Mouse (Mus musculus) neural tube, embryonic 11.5 days (tissue): Measurements from ENCODE around the gene Ccdc36. TPM values are rescaled to one million over a fixed set of nuclear protein-coding genes. Genes with fewer than 3 reads are reported as not detected.

Source experiments
- ATAC-seq: fragments of 200-750 bp; cut with Nextera tagmentation; 2 replicates; pipeline ENCODE4 v1.8.0; 2017; ENCODE audit warnings: moderate number of reproducible peaks, mild to moderate bottlenecking, moderate TSS enrichment, moderate library complexity; ENCODE audit not compliant: insufficient read depth, low FRiP score, low TSS enrichment
- DNase-seq: peaks from one replicate; pipeline ENCODE4 v3.0.0-alpha.2; 2015; ENCODE audit warnings: low spot score
- H3K27ac ChIP-seq: fragments of 300-500 bp; sonication (generic); 2 replicates; pipeline ENCODE4 v1.5.1; 2014; ENCODE audit warnings: low read depth, mild to moderate bottlenecking, low read length
- H3K27me3 ChIP-seq: fragments of 300-500 bp; sonication (generic); 2 replicates; pipeline ENCODE4 v1.6.1; 2014; ENCODE audit warnings: mild to moderate bottlenecking, low read length, mixed read lengths; ENCODE audit not compliant: control insufficient read depth, insufficient read depth
- H3K36me3 ChIP-seq: fragments of 300-500 bp; sonication (generic); 2 replicates; pipeline ENCODE4 v1.6.1; 2014; ENCODE audit warnings: mild to moderate bottlenecking, low read length, moderate library complexity, mixed read lengths; ENCODE audit not compliant: control insufficient read depth, insufficient read depth
- H3K4me1 ChIP-seq: fragments of 300-500 bp; sonication (generic); 2 replicates; pipeline ENCODE4 v1.6.1; 2014; ENCODE audit warnings: low read length, mixed read lengths; ENCODE audit not compliant: control insufficient read depth, insufficient read depth
- H3K4me2 ChIP-seq: fragments of 300-500 bp; sonication (generic); 2 replicates; pipeline ENCODE4 v1.6.1; 2014; ENCODE audit warnings: low read depth, mild to moderate bottlenecking, moderate library complexity
- H3K4me3 ChIP-seq: fragments of 300-500 bp; sonication (generic); 2 replicates; pipeline ENCODE4 v1.5.1; 2014; ENCODE audit warnings: low read depth, low read length
- H3K9ac ChIP-seq: fragments of 300-500 bp; sonication (generic); 2 replicates; pipeline ENCODE4 v1.6.1; 2014; ENCODE audit warnings: mild to moderate bottlenecking, low read length
- H3K9me3 ChIP-seq: fragments of 300-500 bp; sonication (generic); 2 replicates; pipeline ENCODE4 v1.6.1; 2016; ENCODE audit warnings: low read length; ENCODE audit not compliant: control insufficient read depth
- WGBS: fragments of 180-500 bp; shearing (Covaris S2); extraction: QIAGEN DNeasy Blood & Tissue Kit; methylation state at CpG from one replicate; pipeline ENCODE4 v1.1.7; 2014; 5-methylcytosine and 5-hydroxymethylcytosine counted together
- polyA plus RNA-seq: library from polyadenylated mRNA; unstranded; fragments of >200 nt; fragmentation: Nextera tagmentation; extraction: Ambion mirVana; gene quantifications from 2 replicates; pipeline ENCODE4 v1.2.1, GENCODE M21; 2014

Gene Ccdc36
- polyA plus RNA-seq, 1 experiment from 2014 or later: 0.62 TPM

DNA sequence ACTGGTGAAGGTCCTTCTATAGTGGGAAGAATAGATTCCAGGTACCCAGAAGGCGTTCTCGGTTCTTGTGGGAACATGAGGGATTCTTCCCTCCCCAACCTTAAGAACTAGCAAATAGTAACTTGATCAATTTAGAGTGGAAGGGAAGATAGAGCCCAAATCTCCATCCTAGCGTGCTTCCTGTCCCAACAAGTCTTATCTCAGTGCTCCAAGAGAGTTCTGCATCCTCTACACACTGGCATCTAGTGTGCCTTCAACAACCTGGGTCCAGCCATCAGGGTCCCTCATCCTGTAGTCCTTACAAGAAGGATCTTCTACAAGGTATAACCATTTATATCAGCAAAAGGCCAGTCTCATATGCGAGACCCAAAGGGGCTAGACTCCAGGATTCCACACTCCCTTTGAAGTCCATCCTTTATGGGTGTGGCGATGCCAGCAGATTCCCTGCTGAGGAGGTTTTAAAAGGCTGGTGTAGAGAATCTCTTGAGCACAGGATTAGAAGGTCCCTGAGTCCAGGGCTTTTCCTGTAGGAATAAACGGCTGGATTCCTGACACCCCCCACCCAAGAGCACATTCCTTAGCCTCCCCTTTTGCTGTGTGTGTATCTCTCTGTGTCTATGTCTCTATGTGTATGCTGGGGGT, 23.4 kb upstream of the Ccdc36 start:
- Histone ChIP-seq H3K36me3 (no peaks in the 10 kb centered on the region), H3K4me1 (peaks cover 16% of the 10 kb centered on the region), H3K4me2 (peak overlapping the region; percentile 91), H3K27ac (no peak overlapping the region), H3K9me3 (no peaks in the 10 kb centered on the region), H3K4me3 (peak overlapping the region; percentile 57), H3K27me3 (no peaks in the 10 kb centered on the region), H3K9ac (peak overlapping the region; percentile 69)
- WGBS: 51% methylated on average over 6 of the region's 6 CpGs
- DNase-seq (no peak), ATAC-seq (no peak)

DNA sequence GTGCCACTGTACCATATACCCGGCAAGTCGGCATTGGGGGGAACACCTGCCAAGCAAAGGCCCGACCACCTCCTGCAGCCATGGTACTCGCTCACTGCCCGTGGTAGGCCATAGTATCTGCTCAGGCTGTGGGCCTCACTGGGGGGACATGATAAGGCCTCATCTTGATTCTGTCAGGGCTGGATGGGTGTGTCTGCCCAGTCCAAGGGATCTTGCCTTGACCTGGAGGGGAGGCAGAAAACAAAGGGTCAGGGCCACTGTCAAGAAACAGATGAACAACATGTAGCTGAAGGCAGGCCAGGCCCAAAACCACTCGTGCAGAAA, 22.8 kb upstream of the Ccdc36 start:
- no peak overlapping the region for H3K4me3 ChIP-seq
- ATAC-seq (no peak), DNase-seq (no peak)
- no peaks in the 10 kb centered on the region for H3K27me3 ChIP-seq
- H3K9ac ChIP-seq: 0 out of 2 replicates have a peak overlapping the region, but pooled peaks have one; percentile 14
- peak overlapping the region; percentile 73; the same call in 1 of the 2 replicates for H3K27ac ChIP-seq
- H3K4me1 ChIP-seq: peaks cover 16% of the 10 kb centered on the region
- WGBS: 80% methylated on average over 6 of the region's 6 CpGs
- H3K4me2 ChIP-seq: peak overlapping the region; percentile 91
- no peaks in the 10 kb centered on the region for H3K9me3 ChIP-seq
- H3K36me3 ChIP-seq: no peaks in the 10 kb centered on the region

DNA sequence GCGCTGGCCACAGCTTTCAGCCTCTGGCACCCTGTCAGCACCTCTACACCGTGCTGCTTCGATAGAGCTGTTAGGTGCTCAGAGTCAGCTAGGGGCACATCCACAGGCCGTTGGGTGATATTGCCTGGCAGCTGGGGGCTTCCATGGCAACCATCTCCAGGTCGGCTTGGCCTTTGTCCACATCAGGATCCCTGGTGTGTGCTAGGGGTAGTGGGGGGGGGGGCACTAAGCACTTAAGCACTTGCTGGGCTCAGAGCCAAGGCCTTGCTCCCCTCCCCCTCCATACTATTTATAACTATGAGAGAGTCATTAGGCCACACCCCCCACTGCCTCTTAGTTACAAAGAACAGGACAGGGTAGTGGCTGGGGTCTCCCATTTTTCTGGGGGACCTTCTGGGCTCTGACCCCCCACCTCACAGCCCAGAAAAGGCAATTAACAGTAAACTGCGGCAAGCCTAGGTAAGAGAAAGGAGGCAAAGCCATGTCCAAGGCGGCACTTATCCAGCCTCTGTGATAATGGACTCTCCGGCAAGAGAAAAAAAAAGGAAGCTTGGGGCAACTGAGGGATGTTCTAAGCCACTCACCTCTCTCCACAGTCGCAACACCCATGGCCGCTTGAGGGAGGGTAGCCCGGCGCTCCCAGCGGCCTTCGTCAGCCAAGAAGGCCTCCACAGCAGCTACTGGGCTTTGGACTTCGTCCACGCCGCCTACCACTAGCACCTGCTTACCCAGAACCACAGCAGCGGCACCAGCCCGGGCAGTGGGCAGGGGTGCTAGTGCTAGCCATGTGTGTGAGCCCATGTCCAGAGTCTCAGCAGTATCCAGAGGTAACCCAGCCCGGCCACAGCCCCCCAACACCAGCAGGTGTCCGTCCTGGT, 22.2 kb upstream of the Ccdc36 start:
- Histone ChIP-seq H3K4me1 (peaks cover 16% of the 10 kb centered on the region), H3K9ac (0 out of 2 replicates have a peak overlapping the region, but pooled peaks have one; percentile 14), H3K4me3 (peak overlapping the region; percentile 10; the same call in 1 of the 2 replicates), H3K4me2 (peak overlapping the region; percentile 91), H3K9me3 (no peaks in the 10 kb centered on the region), H3K36me3 (no peaks in the 10 kb centered on the region), H3K27me3 (no peaks in the 10 kb centered on the region), H3K27ac (peak overlapping the region; percentile 73)
- WGBS: 69% methylated on average over 21 of the region's 21 CpGs
- ATAC-seq (peak; percentile 56), DNase-seq (peak; percentile 62)

DNA sequence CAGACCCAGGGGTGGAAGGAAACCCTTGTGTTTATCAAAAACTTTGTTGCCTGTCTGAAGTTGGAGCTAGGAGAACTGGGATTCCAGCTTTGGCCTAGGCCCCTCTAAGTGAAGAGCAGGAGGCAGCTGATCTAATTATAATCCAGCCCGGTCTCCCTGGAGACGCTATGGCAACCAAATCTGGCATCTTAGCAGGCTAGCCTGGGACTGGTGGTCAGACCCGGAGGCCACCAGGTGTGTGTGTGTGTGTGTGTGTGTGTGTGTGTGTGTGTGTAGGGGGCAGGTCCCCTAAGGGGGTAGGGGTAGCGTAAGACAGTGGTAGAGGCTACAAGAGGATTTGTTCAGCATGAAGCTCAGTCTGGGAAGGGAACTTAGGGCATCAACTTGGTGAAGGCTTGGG, 21.6 kb upstream of the Ccdc36 start:
- H3K9ac ChIP-seq: no peak overlapping the region
- H3K36me3 ChIP-seq: no peaks in the 10 kb centered on the region
- DNase-seq (peak; percentile 81), ATAC-seq (peak; percentile 59)
- H3K4me1 ChIP-seq: peaks cover 16% of the 10 kb centered on the region
- WGBS: 46% methylated on average over 4 of the region's 4 CpGs
- no peaks in the 10 kb centered on the region for H3K27me3 ChIP-seq
- peak overlapping the region; percentile 73; the same call in 1 of the 2 replicates for H3K27ac ChIP-seq
- H3K9me3 ChIP-seq: no peaks in the 10 kb centered on the region
- H3K4me2 ChIP-seq: peak overlapping the region; percentile 91
- no peak overlapping the region for H3K4me3 ChIP-seq

DNA sequence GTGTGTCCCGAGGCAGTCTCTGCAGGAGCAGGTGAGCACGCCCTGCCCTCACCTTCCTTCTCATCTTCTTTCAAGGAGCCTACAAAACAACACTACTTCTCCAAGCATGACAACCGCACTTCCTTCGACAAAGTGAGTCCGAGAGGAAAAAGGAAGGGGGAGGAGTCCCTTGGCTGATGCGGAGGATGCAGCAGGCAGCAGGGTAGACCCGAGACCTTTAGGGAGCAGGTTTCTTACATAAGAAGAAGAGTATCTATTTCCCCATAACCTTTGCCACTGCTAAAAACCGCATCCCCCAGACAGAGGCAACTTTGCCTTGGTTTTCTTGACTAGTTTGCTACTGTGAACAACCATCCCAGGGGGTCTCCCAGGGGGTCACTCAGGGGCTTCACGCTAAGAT, 16.8 kb upstream of the Ccdc36 start:
- no peak overlapping the region for H3K9ac ChIP-seq
- H3K9me3 ChIP-seq: no peaks in the 10 kb centered on the region
- ATAC-seq: no peak
- H3K36me3 ChIP-seq: no peaks in the 10 kb centered on the region
- no peak overlapping the region for H3K27ac ChIP-seq
- no peaks in the 10 kb centered on the region for H3K27me3 ChIP-seq
- WGBS: 74% methylated on average over 9 of the region's 9 CpGs
- H3K4me3 ChIP-seq: no peak overlapping the region
- no peak overlapping the region for H3K4me2 ChIP-seq
- DNase-seq: no peak
- H3K4me1 ChIP-seq: peaks cover 9% of the 10 kb centered on the region

DNA sequence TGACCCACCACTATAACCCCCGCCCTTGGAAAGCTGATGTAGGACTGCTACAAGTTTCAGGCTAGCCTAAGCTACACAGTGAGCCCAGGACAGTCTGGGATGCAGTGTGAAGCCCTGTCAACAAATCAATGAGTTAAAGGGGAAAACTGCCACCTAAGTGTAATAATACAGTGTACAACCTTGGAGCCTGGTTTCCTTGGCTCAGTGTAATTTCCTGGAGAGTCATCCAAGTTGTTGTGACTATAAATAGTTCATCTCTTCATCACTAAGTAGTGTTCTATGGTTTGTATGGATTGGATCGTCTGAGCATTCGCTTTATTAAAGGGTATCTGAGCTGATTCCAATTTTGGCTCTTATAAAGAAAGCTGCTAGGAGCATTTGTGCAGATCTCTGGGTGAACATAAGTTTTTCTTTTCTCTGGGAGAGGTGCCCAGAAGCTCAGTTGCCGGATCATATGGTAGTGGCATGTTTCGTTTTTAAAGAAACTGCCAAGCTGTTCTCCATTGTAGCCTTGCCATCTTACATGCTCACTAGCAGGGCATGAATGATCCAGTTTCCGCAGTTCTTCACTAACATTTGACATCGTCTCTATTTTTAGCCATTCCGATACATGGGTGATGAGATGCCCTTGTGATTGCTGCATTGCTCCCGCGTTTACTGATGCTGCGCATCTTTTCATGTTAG, 13.1 kb upstream of the Ccdc36 start:
- Histone ChIP-seq H3K9ac (no peak overlapping the region), H3K4me2 (no peak overlapping the region), H3K4me3 (no peak overlapping the region), H3K27ac (no peak overlapping the region), H3K4me1 (no peaks in the 10 kb centered on the region; the same call in 1 of the 2 replicates), H3K9me3 (no peaks in the 10 kb centered on the region), H3K36me3 (no peaks in the 10 kb centered on the region), H3K27me3 (no peaks in the 10 kb centered on the region)
- ATAC-seq (no peak), DNase-seq (no peak)
- WGBS: 91% methylated on average over 11 of the region's 11 CpGs

DNA sequence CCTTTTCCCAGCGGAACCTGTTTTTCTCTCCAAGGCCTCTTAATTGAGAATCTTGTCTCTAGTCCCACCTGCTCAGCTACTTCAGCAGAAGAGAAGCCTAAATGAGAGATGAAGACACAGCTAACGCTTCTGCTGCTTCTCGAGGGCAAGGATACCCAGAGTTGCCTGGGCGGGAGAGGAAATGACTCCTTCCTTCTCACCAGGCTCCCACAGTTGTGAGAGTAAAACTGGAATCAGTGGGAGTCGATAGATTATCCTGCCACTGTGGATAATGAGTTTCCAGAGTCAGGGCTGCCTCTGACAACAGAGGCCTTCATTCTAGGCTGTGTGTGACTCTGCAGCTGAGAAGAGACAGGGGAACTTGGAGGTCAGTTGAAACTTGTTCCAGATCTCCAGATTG, 12.2 kb upstream of the Ccdc36 start:
- no peaks in the 10 kb centered on the region for H3K36me3 ChIP-seq
- H3K4me3 ChIP-seq: no peak overlapping the region
- no peak overlapping the region for H3K4me2 ChIP-seq
- H3K27ac ChIP-seq: no peak overlapping the region
- no peaks in the 10 kb centered on the region; the same call in 1 of the 2 replicates for H3K4me1 ChIP-seq
- no peak overlapping the region for H3K9ac ChIP-seq
- no peak for ATAC-seq
- WGBS: 78% methylated on average over 5 of the region's 5 CpGs
- H3K27me3 ChIP-seq: no peaks in the 10 kb centered on the region
- no peak for DNase-seq
- H3K9me3 ChIP-seq: no peaks in the 10 kb centered on the region

DNA sequence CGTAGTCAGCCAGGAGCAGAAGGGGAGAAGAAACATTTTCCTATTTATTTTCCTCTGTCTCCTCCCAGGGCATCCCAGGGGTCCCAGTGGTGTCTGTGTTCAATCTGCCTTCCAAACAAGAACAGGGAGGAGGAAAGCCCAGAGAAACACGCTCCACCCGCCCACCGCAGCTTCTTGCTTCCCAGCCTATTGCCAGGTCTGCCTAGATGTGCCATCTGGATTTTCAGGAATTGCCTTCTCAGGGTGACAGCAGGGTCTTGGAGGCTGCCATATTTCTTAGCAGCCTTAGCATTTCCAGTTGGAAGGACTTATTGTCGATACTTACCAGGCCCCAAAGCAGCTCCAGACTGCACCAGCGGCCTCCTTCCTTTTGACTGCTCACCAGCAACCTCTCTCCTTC, 10.9 kb upstream of the Ccdc36 start:
- Histone ChIP-seq H3K4me2 (no peak overlapping the region), H3K4me1 (no peaks in the 10 kb centered on the region; the same call in 1 of the 2 replicates), H3K9me3 (no peaks in the 10 kb centered on the region), H3K36me3 (no peaks in the 10 kb centered on the region), H3K27me3 (no peaks in the 10 kb centered on the region), H3K9ac (no peak overlapping the region), H3K27ac (no peak overlapping the region), H3K4me3 (no peak overlapping the region)
- DNase-seq (no peak), ATAC-seq (no peak)
- 82% methylated on average over 6 of the region's 6 CpGs for WGBS
